Mouse (Mus musculus): ENCODE results near the gene Scnn1g. TPM values are rescaled to one million over a fixed set of nuclear protein-coding genes. Genes with fewer than 3 reads are reported as not detected.

The Scnn1g gene
- polyA plus RNA-seq, 1 experiment from 2014 or later = 0.04 TPM

DNA sequence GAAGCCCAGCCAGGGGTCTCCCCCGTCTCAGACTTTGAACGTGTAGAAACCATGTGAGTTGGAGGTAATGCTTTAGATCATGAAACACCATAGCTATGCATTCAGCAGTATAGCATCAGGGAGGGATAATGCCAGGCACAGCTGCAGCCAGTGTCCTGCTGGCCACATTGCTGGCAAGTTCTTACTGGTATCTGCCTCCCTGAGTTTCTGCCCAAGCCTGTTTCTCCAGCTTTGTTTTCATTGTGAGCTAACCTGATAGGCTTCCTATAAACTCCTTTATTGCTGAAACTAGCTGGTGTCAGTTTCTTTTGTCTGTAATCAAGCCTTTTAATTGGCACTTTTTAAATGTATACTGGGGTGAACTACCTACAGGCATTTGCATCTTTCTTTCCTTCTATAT lies 23.1 kb upstream of the Scnn1g start:
- H3K27ac ChIP-seq (replicated peaks) = no peak overlapping the region
- DNase-seq (ENCODE audit: low spot score) = no peak

GRCm38 (mm10) chr7:121717031-121717430 lies 17.2 kb upstream of the Scnn1g start:
- no peak overlapping the region for H3K27ac ChIP-seq (replicated peaks)
- H3K9me3 ChIP-seq (replicated peaks) = no peaks in the 10 kb centered on the region
- H3K36me3 ChIP-seq = no peaks in the 10 kb centered on the region
- H3K4me3 ChIP-seq = no peak overlapping the region
- peaks cover 2% of the 10 kb centered on the region; the same call in 1 of the 2 replicates for H3K4me1 ChIP-seq
- DNase-seq (ENCODE audit: low spot score) = no peak
- no peaks in the 10 kb centered on the region for H3K27me3 ChIP-seq (ENCODE audit: low read depth, poor library complexity, severe bottlenecking)
- 79% methylated on average over 7 of the region's 7 CpGs for WGBS

More for the DNA sequence above, 23.1 kb upstream of the Scnn1g start:
- WGBS = 56% methylated on average over 2 of the region's 2 CpGs
- Histone ChIP-seq H3K9me3 (replicated peaks) (no peaks in the 10 kb centered on the region), H3K27me3 (ENCODE audit: low read depth, poor library complexity, severe bottlenecking) (0 out of 2 replicates have a peak, but pooled peaks cover 3% of the 10 kb centered on the region), H3K36me3 (no peaks in the 10 kb centered on the region), H3K4me1 (peaks cover 11% of the 10 kb centered on the region), H3K4me3 (no peak overlapping the region)

GRCm38 (mm10) chr7:121730225-121730624 lies 4.1 kb upstream of the Scnn1g start:
- H3K27me3 ChIP-seq (ENCODE audit: low read depth, poor library complexity, severe bottlenecking) = peaks cover 23% of the 10 kb centered on the region
- no peaks in the 10 kb centered on the region for H3K36me3 ChIP-seq
- peak; percentile 43 for DNase-seq (ENCODE audit: low spot score)
- no peak overlapping the region for H3K4me3 ChIP-seq
- no peak overlapping the region for H3K27ac ChIP-seq (replicated peaks)
- peaks cover 12% of the 10 kb centered on the region for H3K4me1 ChIP-seq
- no peaks in the 10 kb centered on the region for H3K9me3 ChIP-seq (replicated peaks)
- WGBS = 23% methylated on average over 5 of the region's 5 CpGs

DNA sequence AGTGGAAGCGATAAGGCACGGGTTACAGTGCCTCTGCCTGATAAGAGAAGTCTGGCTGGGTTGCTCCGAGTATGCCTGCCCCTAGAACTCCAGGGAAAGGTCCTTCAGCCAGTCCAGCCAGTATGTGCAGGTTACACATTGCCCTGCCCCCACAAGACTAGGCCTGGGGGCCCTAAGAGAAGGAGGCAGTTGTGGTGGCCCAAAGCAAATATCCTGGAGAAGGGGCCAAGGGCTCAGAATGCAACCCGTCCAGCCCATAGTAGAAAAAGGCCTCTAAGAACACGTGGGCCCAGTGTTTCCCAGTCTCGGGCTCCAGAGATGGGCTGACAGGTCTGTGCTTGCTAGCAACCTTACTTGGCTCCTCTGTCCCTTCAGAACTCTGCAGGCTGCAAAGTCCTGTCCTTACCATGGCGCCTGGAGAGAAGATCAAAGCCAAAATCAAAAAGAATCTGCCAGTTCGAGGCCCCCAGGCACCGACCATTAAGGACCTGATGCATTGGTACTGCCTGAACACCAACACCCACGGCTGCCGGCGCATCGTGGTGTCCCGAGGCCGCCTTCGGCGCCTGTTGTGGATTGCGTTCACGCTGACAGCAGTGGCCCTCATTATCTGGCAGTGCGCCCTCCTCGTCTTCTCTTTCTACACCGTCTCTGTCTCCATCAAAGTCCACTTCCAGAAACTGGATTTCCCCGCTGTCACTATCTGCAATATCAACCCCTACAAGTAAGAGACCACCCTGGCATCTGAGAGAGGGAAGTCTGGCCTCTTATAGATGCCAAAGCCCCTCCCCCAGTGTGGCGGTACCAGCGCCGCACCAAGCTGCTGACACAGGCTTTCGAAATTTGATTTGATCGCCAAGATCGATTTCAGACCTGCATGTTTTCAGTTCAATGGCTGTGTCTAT lies 3.5 kb downstream of the Scnn1g start:
- Histone ChIP-seq H3K27me3 (ENCODE audit: low read depth, poor library complexity, severe bottlenecking) (peaks cover 48% of the 10 kb centered on the region), H3K4me1 (peaks cover 12% of the 10 kb centered on the region), H3K27ac (replicated peaks) (no peak overlapping the region), H3K4me3 (no peak overlapping the region), H3K36me3 (no peaks in the 10 kb centered on the region), H3K9me3 (replicated peaks) (no peaks in the 10 kb centered on the region)
- no peak for DNase-seq (ENCODE audit: low spot score)
- WGBS = 75% methylated on average over 29 of the region's 29 CpGs

GRCm38 (mm10) chr7:121750244-121750643 lies 16.0 kb downstream of the Scnn1g start:
- 0 out of 2 replicates have a peak, but pooled peaks cover 1% of the 10 kb centered on the region for H3K4me1 ChIP-seq

DNA sequence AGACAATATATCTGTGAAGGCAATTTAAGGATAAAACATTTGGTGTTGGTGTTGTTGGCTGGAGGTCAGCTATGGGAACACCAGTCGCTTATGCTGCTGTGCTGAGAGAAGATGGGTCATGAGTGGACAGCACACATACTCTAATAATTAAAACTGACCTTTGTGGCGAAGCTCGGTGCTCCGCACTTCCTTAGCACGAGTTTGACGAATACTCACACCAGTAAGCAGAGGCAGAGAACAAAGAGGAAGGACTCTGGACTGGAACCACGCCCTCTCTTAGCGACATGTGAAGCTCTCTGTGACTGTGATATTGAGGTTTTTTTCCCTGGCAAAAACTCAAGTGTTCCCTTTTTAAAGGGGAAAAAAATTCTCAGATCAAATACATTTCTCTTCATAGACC lies 20.5 kb downstream of the Scnn1g start:
- 76% methylated on average over 8 of the region's 8 CpGs for WGBS
- DNase-seq (ENCODE audit: low spot score) = no peak
- no peaks in the 10 kb centered on the region for H3K36me3 ChIP-seq

More at GRCm38 (mm10) chr7:121750244-121750643, 16.0 kb downstream of the Scnn1g start:
- no peak overlapping the region for H3K4me3 ChIP-seq
- DNase-seq (ENCODE audit: low spot score) = no peak
- no peaks in the 10 kb centered on the region for H3K27me3 ChIP-seq (ENCODE audit: low read depth, poor library complexity, severe bottlenecking)
- no peak overlapping the region for H3K27ac ChIP-seq (replicated peaks)
- H3K36me3 ChIP-seq = no peaks in the 10 kb centered on the region
- WGBS = 86% methylated on average over 5 of the region's 5 CpGs
- no peaks in the 10 kb centered on the region for H3K9me3 ChIP-seq (replicated peaks)

GRCm38 (mm10) chr7:121763328-121763727 lies 29.0 kb downstream of the Scnn1g start:
- Histone ChIP-seq H3K4me3 (no peak overlapping the region), H3K9me3 (replicated peaks) (no peaks in the 10 kb centered on the region), H3K27ac (replicated peaks) (no peak overlapping the region), H3K4me1 (no peaks in the 10 kb centered on the region), H3K36me3 (no peaks in the 10 kb centered on the region), H3K27me3 (ENCODE audit: low read depth, poor library complexity, severe bottlenecking) (no peaks in the 10 kb centered on the region)
- DNase-seq (ENCODE audit: low spot score) = no peak
- WGBS = 92% methylated on average over 4 of the region's 4 CpGs

More for the DNA sequence above, 20.5 kb downstream of the Scnn1g start:
- Histone ChIP-seq H3K9me3 (replicated peaks) (no peaks in the 10 kb centered on the region), H3K4me3 (no peak overlapping the region), H3K27me3 (ENCODE audit: low read depth, poor library complexity, severe bottlenecking) (no peaks in the 10 kb centered on the region), H3K4me1 (peaks cover 6% of the 10 kb centered on the region; the same call in 1 of the 2 replicates), H3K27ac (replicated peaks) (no peak overlapping the region)

GRCm38 (mm10) chr7:121767900-121768299 lies 33.6 kb downstream of the Scnn1g start:
- WGBS = 83% methylated on average over 3 of the region's 3 CpGs
- no peaks in the 10 kb centered on the region for H3K27me3 ChIP-seq (ENCODE audit: low read depth, poor library complexity, severe bottlenecking)
- H3K9me3 ChIP-seq (replicated peaks) = no peaks in the 10 kb centered on the region
- DNase-seq (ENCODE audit: low spot score) = no peak
- H3K4me1 ChIP-seq = no peaks in the 10 kb centered on the region
- H3K27ac ChIP-seq (replicated peaks) = no peak overlapping the region
- no peaks in the 10 kb centered on the region for H3K36me3 ChIP-seq
- no peak overlapping the region for H3K4me3 ChIP-seq

DNA sequence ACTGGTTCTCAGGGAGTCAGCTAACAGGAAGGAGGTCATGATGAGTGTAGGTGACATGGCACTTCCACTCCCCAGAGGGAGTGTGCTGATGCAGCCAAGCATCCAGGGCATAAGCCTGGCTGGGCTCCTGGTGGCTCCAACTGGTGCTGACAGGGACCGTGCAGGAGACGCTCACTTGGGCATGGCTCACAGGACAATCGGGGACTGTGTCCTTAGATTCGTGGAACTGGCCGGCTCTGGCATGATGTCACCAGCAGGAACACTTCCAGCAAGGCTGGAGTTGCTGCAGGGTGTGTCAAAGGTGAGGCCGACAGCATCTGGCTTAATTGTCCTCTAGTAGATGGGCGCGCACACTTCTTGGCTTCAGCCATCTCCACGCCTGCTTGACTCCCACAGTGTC lies 34.7 kb downstream of the Scnn1g start:
- no peak overlapping the region for H3K4me3 ChIP-seq
- DNase-seq (ENCODE audit: low spot score) = no peak
- H3K36me3 ChIP-seq = no peaks in the 10 kb centered on the region
- no peaks in the 10 kb centered on the region for H3K9me3 ChIP-seq (replicated peaks)
- 89% methylated on average over 9 of the region's 9 CpGs for WGBS
- no peak overlapping the region for H3K27ac ChIP-seq (replicated peaks)
- H3K27me3 ChIP-seq (ENCODE audit: low read depth, poor library complexity, severe bottlenecking) = no peaks in the 10 kb centered on the region
- H3K4me1 ChIP-seq = no peaks in the 10 kb centered on the region

DNA sequence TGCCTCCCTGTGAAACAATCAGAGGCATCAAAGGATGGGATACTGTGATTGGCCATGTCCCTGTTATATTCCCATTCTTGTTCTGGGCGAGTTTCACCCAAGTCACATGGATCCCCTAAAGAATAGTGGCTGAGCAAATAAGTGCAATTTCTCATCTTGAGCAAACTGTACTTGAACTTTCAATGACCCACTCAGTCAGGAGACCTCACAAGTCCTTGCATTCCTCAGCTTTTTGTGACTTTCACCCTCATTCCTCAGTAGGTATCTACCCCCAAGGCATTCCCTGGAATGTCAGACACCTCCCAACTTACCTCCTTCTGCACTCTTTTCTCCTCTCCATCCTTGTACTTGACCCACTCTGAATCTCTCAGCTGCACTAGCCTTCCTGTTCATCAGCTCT lies 44.3 kb downstream of the Scnn1g start:
- WGBS = 71% methylated on average over 1 of the region's 1 CpGs

DNA sequence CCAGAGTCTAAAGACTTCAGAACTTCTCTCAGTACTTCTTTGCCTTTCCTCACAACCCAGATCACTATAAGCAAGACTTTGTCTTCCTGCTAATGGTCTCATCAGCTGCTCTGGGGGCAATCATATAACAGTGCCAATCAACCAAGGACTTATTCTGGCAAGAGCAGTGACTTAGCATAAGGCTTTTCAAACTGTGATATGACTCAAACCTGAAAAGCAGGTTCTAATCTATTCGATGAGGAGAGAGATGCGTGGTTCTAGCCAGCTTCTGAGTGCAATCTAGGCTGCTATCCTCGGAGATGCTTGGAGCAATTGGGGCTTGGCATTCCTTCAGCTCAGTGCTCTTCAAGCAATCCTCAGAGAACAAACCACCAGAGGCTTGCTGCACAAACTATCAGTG lies 44.7 kb downstream of the Scnn1g start:
- H3K27me3 ChIP-seq (ENCODE audit: low read depth, poor library complexity, severe bottlenecking) = no peaks in the 10 kb centered on the region

More for the DNA sequence above, 44.3 kb downstream of the Scnn1g start:
- DNase-seq (ENCODE audit: low spot score) = no peak
- no peak overlapping the region for H3K27ac ChIP-seq (replicated peaks)
- H3K9me3 ChIP-seq (replicated peaks) = no peaks in the 10 kb centered on the region
- H3K36me3 ChIP-seq = no peaks in the 10 kb centered on the region
- no peak overlapping the region for H3K4me3 ChIP-seq
- no peaks in the 10 kb centered on the region for H3K27me3 ChIP-seq (ENCODE audit: low read depth, poor library complexity, severe bottlenecking)
- H3K4me1 ChIP-seq = no peaks in the 10 kb centered on the region

DNA sequence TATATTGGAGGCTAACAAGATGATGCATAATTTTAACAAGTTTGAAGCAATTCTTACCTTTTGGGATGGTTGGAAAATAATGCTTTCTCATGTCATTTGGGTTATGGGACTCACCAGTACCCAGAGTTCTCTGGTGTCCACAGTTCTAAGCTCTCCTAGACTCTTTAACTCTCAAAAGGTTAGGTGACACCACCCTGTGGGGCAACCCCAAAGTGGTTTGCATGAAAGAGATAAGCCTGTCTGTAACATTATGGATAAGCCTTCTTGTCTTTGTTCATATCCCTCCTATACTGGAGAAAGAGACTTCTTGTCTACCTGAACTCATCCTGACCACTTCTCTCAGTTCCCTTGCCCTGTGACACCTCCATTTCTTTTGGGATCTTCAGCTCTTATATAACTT lies 45.1 kb downstream of the Scnn1g start:
- Histone ChIP-seq H3K27me3 (ENCODE audit: low read depth, poor library complexity, severe bottlenecking) (no peaks in the 10 kb centered on the region), H3K9me3 (replicated peaks) (no peaks in the 10 kb centered on the region)

More for the DNA sequence above, 44.7 kb downstream of the Scnn1g start:
- WGBS = 84% methylated on average over 3 of the region's 3 CpGs
- no peaks in the 10 kb centered on the region for H3K9me3 ChIP-seq (replicated peaks)
- H3K4me1 ChIP-seq = no peaks in the 10 kb centered on the region
- DNase-seq (ENCODE audit: low spot score) = no peak
- no peak overlapping the region for H3K4me3 ChIP-seq
- H3K27ac ChIP-seq (replicated peaks) = no peak overlapping the region
- H3K36me3 ChIP-seq = no peaks in the 10 kb centered on the region

GRCm38 (mm10) chr7:121782188-121782909 lies 48.1 kb downstream of the Scnn1g start:
- DNase-seq (ENCODE audit: low spot score) = no peak
- Histone ChIP-seq H3K36me3 (no peaks in the 10 kb centered on the region), H3K27ac (replicated peaks) (no peak overlapping the region), H3K4me1 (no peaks in the 10 kb centered on the region), H3K27me3 (ENCODE audit: low read depth, poor library complexity, severe bottlenecking) (no peaks in the 10 kb centered on the region), H3K9me3 (replicated peaks) (no peaks in the 10 kb centered on the region), H3K4me3 (no peak overlapping the region)
- WGBS = 63% methylated on average over 3 of the region's 3 CpGs

More for the DNA sequence above, 45.1 kb downstream of the Scnn1g start:
- Histone ChIP-seq H3K27ac (replicated peaks) (no peak overlapping the region), H3K36me3 (no peaks in the 10 kb centered on the region), H3K4me3 (no peak overlapping the region), H3K4me1 (no peaks in the 10 kb centered on the region)
- no peak for DNase-seq (ENCODE audit: low spot score)
